Comparison of ENCODE assay signal across 19 mouse cellular contexts in the genomic region with DNA sequence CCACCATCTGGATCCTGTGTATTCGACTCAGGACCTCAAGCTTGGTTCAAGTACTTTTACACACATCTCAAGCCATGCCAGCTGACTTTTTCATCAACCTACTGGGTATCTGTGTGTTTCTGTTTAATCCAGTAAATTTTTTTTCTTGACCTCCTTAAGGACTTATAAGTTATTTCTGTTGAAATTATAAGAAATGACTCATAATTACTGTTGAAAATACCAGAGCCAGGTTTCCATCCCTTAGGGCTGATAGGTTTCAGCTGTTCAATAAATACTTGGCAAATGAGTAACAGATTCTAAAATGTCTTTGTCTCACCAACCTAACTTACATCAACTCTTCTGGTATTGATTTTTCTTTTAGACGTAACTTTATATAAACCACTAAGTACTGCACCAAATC. TPM values are rescaled to one million over a fixed set of nuclear protein-coding genes. Genes with fewer than 3 reads are reported as not detected.
DNase-seq lines count a peak whose midpoint lies in the region; ATAC-seq and TF ChIP-seq lines count a peak whose summit lies in the region.
"Had no signal": no experiment of that assay in that cellular context is flagged by ENCODE, and none has a peak within 500 bp of the region (broad histone marks: within the 10 kb centered on the region; RNA-seq: fewer than 3 reads in every experiment).

No protein-coding gene starts in this region.

- no peak for TF ChIP-seq CTCF in intestine, postnatal 0 days (IDR thresholded peaks at IDR 0.05; ENCODE audit: low read depth)
- TF ChIP-seq CTCF in CH12.LX (conservative IDR thresholded peaks at IDR 0.05 in 1 of 2, IDR thresholded peaks at IDR 0.05 in 1 of 2; ENCODE audit: low read depth in 2 of 2, low read length in 2 of 2): no peak

- H3K4me3 ChIP-seq in intestine, embryonic 16.5 days (ENCODE audit: low read length): no peak overlapping the region
- no peak overlapping the region for H3K4me3 ChIP-seq in intestine, postnatal 0 days (ENCODE audit: low read depth, low read length)
- peak overlapping the region in 2 of 3 experiments; percentile 28 to 36 for H3K4me3 ChIP-seq in CH12.LX (replicated peaks in 1 of 3; ENCODE audit: low read depth in 2 of 3, low read length in 2 of 3, poor library complexity in 1 of 3)
- H3K4me3 ChIP-seq in embryonic facial prominence, embryonic 15.5 days (replicated peaks): no peak overlapping the region
- H3K4me3 ChIP-seq in limb, embryonic 14.5 days (replicated peaks; ENCODE audit: low read length): no peak overlapping the region
- H3K4me3 ChIP-seq: liver, embryonic 12.5 days; lung, embryonic 15.5 days had no signal

- H3K36me3 ChIP-seq in intestine, embryonic 16.5 days (ENCODE audit: control insufficient read depth, insufficient read depth, low read length): no peaks in the 10 kb centered on the region
- no peaks in the 10 kb centered on the region for H3K36me3 ChIP-seq in intestine, postnatal 0 days (ENCODE audit: control insufficient read depth, insufficient read depth)
- peaks cover 0 to 7% of the 10 kb centered on the region in 2 experiments for H3K36me3 ChIP-seq in CH12.LX (replicated peaks in 1 of 2; ENCODE audit: control insufficient read depth in 1 of 2, insufficient read depth in 1 of 2, low read length in 1 of 2)
- no peaks in the 10 kb centered on the region for H3K36me3 ChIP-seq in embryonic facial prominence, embryonic 15.5 days
- no peaks in the 10 kb centered on the region for H3K36me3 ChIP-seq in limb, embryonic 14.5 days (ENCODE audit: control insufficient read depth, insufficient read depth, low read length)
- H3K36me3 ChIP-seq: liver, embryonic 12.5 days; lung, embryonic 15.5 days had no signal

- H3K27me3 ChIP-seq in intestine, embryonic 16.5 days (replicated peaks; ENCODE audit: control insufficient read depth, insufficient read depth, low read length): no peaks in the 10 kb centered on the region
- H3K27me3 ChIP-seq in intestine, postnatal 0 days (replicated peaks; ENCODE audit: control insufficient read depth, insufficient read depth, low read length): no peaks in the 10 kb centered on the region
- H3K27me3 ChIP-seq in CH12.LX (replicated peaks): no peaks in the 10 kb centered on the region
- no peaks in the 10 kb centered on the region for H3K27me3 ChIP-seq in embryonic facial prominence, embryonic 15.5 days
- H3K27me3 ChIP-seq in limb, embryonic 14.5 days (ENCODE audit: control insufficient read depth, insufficient read depth, low read length): no peaks in the 10 kb centered on the region
- H3K27me3 ChIP-seq: lung, embryonic 15.5 days had no signal

- dilution Hi-C loops in CH12.LX (cut with MboI; ENCODE audit: extremely low pct_ligation_motif_present, extremely low pct_unique_long_range_greater_than_20kb, low sequenced_read_pairs): no loop called here

- 0 out of 2 replicates have a peak overlapping the region, but pooled peaks have one; percentile 19 for H3K4me2 ChIP-seq in intestine, embryonic 16.5 days (ENCODE audit: low read depth, low read length)
- H3K4me2 ChIP-seq in intestine, postnatal 0 days (replicated peaks; ENCODE audit: low read depth): no peak overlapping the region
- H3K4me2 ChIP-seq in CH12.LX (ENCODE audit: insufficient read depth, low read depth, poor library complexity, severe bottlenecking): peak overlapping the region; percentile 79
- no peak overlapping the region for H3K4me2 ChIP-seq in embryonic facial prominence, embryonic 15.5 days (replicated peaks)
- H3K4me2 ChIP-seq in limb, embryonic 14.5 days (replicated peaks; ENCODE audit: low read depth, low read length, severe bottlenecking): no peak overlapping the region; the same call in 1 of the 2 replicates
- H3K4me2 ChIP-seq: liver, embryonic 12.5 days; lung, embryonic 15.5 days had no signal

- no peak for ATAC-seq in intestine, embryonic 16.5 days
- no peak for ATAC-seq in intestine, postnatal 0 days
- no peak for ATAC-seq in embryonic facial prominence, embryonic 15.5 days (ENCODE audit: insufficient number of reproducible peaks, low FRiP score, low TSS enrichment, low read depth)
- peak; percentile 47 for ATAC-seq in limb, embryonic 14.5 days (ENCODE audit: low FRiP score, low read depth)
- ATAC-seq in megakaryocyte-erythroid progenitor cell, adult 5-6 weeks (replicated peaks; ENCODE audit: low FRiP score, low TSS enrichment, poor library complexity, severe bottlenecking): no peak
- ATAC-seq: forebrain, postnatal 0 days; inflammation-experienced regulatory T-cells, adult 6 months; liver, embryonic 12.5 days had no signal

- DNase-seq in CH12.LX (ENCODE audit: extremely low read depth): no peak
- peak; percentile 78 for DNase-seq in limb, embryonic 14.5 days (ENCODE audit: low spot score)
- DNase-seq in cerebellum, postnatal 36 days: no peak
- DNase-seq: adrenal gland, postnatal 36 days; cerebellum, adult 9-10 months; forebrain, postnatal 0 days; gastrocnemius, postnatal 10 days; spleen, adult 18-20 months; thymus, adult 2 months had no signal

- in situ Hi-C loops in CH12.LX (cut with MboI; ENCODE audit: low pct_ligation_motif_present, low pct_unique_long_range_greater_than_20kb, low sequenced_read_pairs): no loop called here

- no peak for TF ChIP-seq POLR2A in CH12.LX (IDR thresholded peaks at IDR 0.05; ENCODE audit: low read depth, low read length)
- TF ChIP-seq POLR2A in limb, embryonic 14.5 days (IDR thresholded peaks at IDR 0.05; ENCODE audit: borderline replicate concordance, extremely low read depth, insufficient read depth, insufficient read length): no peak

- peaks cover 3% of the 10 kb centered on the region; the same call in 1 of the 2 replicates for H3K4me1 ChIP-seq in intestine, embryonic 16.5 days (ENCODE audit: control insufficient read depth, insufficient read depth, low read length)
- H3K4me1 ChIP-seq in intestine, postnatal 0 days (replicated peaks; ENCODE audit: control insufficient read depth, insufficient read depth, low read length): no peaks in the 10 kb centered on the region
- H3K4me1 ChIP-seq in CH12.LX (ENCODE audit: control insufficient read depth in 1 of 2, insufficient read depth in 2 of 2): peaks cover 13 to 65% of the 10 kb centered on the region in 2 experiments
- H3K4me1 ChIP-seq in embryonic facial prominence, embryonic 15.5 days: peaks cover 26% of the 10 kb centered on the region
- peaks cover 18% of the 10 kb centered on the region for H3K4me1 ChIP-seq in limb, embryonic 14.5 days (ENCODE audit: control insufficient read depth, insufficient read depth, low read length)

- no peak overlapping the region for H3K27ac ChIP-seq in intestine, embryonic 16.5 days (ENCODE audit: low read length)
- no peak overlapping the region for H3K27ac ChIP-seq in intestine, postnatal 0 days (ENCODE audit: low read depth, low read length)
- H3K27ac ChIP-seq in CH12.LX (ENCODE audit: insufficient read depth, low read depth): peak overlapping the region; percentile 57; the same call in 1 of the 2 replicates
- 0 out of 2 replicates have a peak overlapping the region, but pooled peaks have one; percentile 28 for H3K27ac ChIP-seq in embryonic facial prominence, embryonic 15.5 days (replicated peaks)
- peak overlapping the region; percentile 50; the same call in 1 of the 2 replicates for H3K27ac ChIP-seq in limb, embryonic 14.5 days (replicated peaks; ENCODE audit: low read depth, low read length)
- H3K27ac ChIP-seq: liver, embryonic 12.5 days; lung, embryonic 15.5 days had no signal

- TF ChIP-seq EP300 in CH12.LX (IDR thresholded peaks at IDR 0.05; ENCODE audit: low read length): no peak

- H3K79me2 ChIP-seq in CH12.LX (replicated peaks; ENCODE audit: control insufficient read depth, extremely low read depth, insufficient read depth, poor library complexity, severe bottlenecking): peaks cover 63% of the 10 kb centered on the region

- no peak overlapping the region for H3K9ac ChIP-seq in intestine, embryonic 16.5 days (ENCODE audit: low read depth, low read length)
- H3K9ac ChIP-seq in intestine, postnatal 0 days (ENCODE audit: low read depth, low read length): no peak overlapping the region
- peak overlapping the region; percentile 78; the same call in 1 of the 2 replicates for H3K9ac ChIP-seq in CH12.LX (ENCODE audit: insufficient read depth, low read depth)
- H3K9ac ChIP-seq in embryonic facial prominence, embryonic 15.5 days: no peak overlapping the region
- no peak overlapping the region for H3K9ac ChIP-seq in limb, embryonic 14.5 days (ENCODE audit: low read depth, low read length, severe bottlenecking)
- H3K9ac ChIP-seq: forebrain, postnatal 0 days; liver, embryonic 12.5 days; lung, embryonic 15.5 days had no signal

- 45% methylated on average over 2 of the region's 2 CpGs for WGBS in intestine, embryonic 16.5 days
- 43% methylated on average over 2 of the region's 2 CpGs for WGBS in intestine, postnatal 0 days
- 29% methylated on average over 2 of the region's 2 CpGs for WGBS in embryonic facial prominence, embryonic 15.5 days
- 20% methylated on average over 2 of the region's 2 CpGs for WGBS in limb, embryonic 14.5 days

- H3K9me3 ChIP-seq in intestine, embryonic 16.5 days (ENCODE audit: control insufficient read depth, low read length): no peaks in the 10 kb centered on the region
- no peaks in the 10 kb centered on the region for H3K9me3 ChIP-seq in intestine, postnatal 0 days (ENCODE audit: control insufficient read depth)
- no peaks in the 10 kb centered on the region for H3K9me3 ChIP-seq in CH12.LX (replicated peaks; ENCODE audit: low read length)
- H3K9me3 ChIP-seq in embryonic facial prominence, embryonic 15.5 days (replicated peaks): no peaks in the 10 kb centered on the region
- H3K9me3 ChIP-seq in limb, embryonic 14.5 days (ENCODE audit: control insufficient read depth, low read length): no peaks in the 10 kb centered on the region
- H3K9me3 ChIP-seq: liver, embryonic 12.5 days; lung, embryonic 15.5 days had no signal

- TF ChIP-seq RAD21 in CH12.LX (IDR thresholded peaks at IDR 0.05; ENCODE audit: low read depth, low read length): no peak

RNA-seq across cellular contexts. Expression of a gene that starts 3.0 kb away (rescaled TPM):
- polyA plus RNA-seq in intestine, embryonic 16.5 days (2015; fragmentation: Nextera tagmentation; extraction: Ambion mirVana): 22.9 and 24.3 TPM in 2 replicates
- 14.8 and 16.8 TPM in 2 replicates for polyA plus RNA-seq in intestine, postnatal 0 days (2015; fragmentation: Nextera tagmentation; extraction: Ambion mirVana)
- total RNA-seq in CH12.LX (2012; rRNA removed) (24.8 and 29.7 TPM in 2 replicates), CH12.LX (2014; rRNA removed) (48.2 and 54.9 TPM in 2 replicates)
- polyA plus RNA-seq in CH12.LX (2012; ENCODE audit: insufficient read length, low read depth): 37.9 and 40.6 TPM in 2 replicates
- polyA plus RNA-seq in embryonic facial prominence, embryonic 15.5 days (2015; fragmentation: Nextera tagmentation; extraction: Ambion mirVana): 10.1 and 12.6 TPM in 2 replicates
- polyA plus RNA-seq in limb, embryonic 14.5 days (2012; rRNA removed): 8.6 and 9.0 TPM in 2 replicates
- 14.8 and 16.6 TPM in 2 replicates for polyA plus RNA-seq in limb, embryonic 14.5 days (2014; fragmentation: Nextera tagmentation; extraction: Ambion mirVana)
- 4.5 and 15.8 TPM in 2 replicates for total RNA-seq in megakaryocyte-erythroid progenitor cell, adult 5-6 weeks (2014; fragmentation: Nextera tagmentation)
- total RNA-seq in megakaryocyte-erythroid progenitor cell, adult 5-6 weeks (2017): 4.0 and 5.8 TPM in 2 replicates

RNA-seq across cellular contexts. Expression of a gene that starts 29.2 kb away (rescaled TPM):
- 2.6 TPM in 2 replicates for polyA plus RNA-seq in intestine, embryonic 16.5 days (2015; fragmentation: Nextera tagmentation; extraction: Ambion mirVana)
- 3.0 TPM in 2 replicates for polyA plus RNA-seq in intestine, postnatal 0 days (2015; fragmentation: Nextera tagmentation; extraction: Ambion mirVana)
- total RNA-seq in CH12.LX (2012; rRNA removed) (not detected in 2 replicates), CH12.LX (2014; rRNA removed) (not detected in 2 replicates)
- not detected in 2 replicates for polyA plus RNA-seq in CH12.LX (2012; ENCODE audit: insufficient read length, low read depth)
- 7.3 and 8.2 TPM in 2 replicates for polyA plus RNA-seq in embryonic facial prominence, embryonic 15.5 days (2015; fragmentation: Nextera tagmentation; extraction: Ambion mirVana)
- polyA plus RNA-seq in limb, embryonic 14.5 days (2012; rRNA removed): 3.1 and 4.9 TPM in 2 replicates
- polyA plus RNA-seq in limb, embryonic 14.5 days (2014; fragmentation: Nextera tagmentation; extraction: Ambion mirVana): 7.5 and 8.9 TPM in 2 replicates
- not detected in 2 replicates for total RNA-seq in megakaryocyte-erythroid progenitor cell, adult 5-6 weeks (2014; fragmentation: Nextera tagmentation)
- not detected in 2 replicates for total RNA-seq in megakaryocyte-erythroid progenitor cell, adult 5-6 weeks (2017)
- total RNA-seq: adrenal gland, postnatal 36 days; forebrain, postnatal 0 days; gastrocnemius, postnatal 10 days; heart, adult 8-10 months; midbrain, postnatal 0 days had no signal
- polyA plus RNA-seq: forebrain, postnatal 0 days; hindbrain, embryonic 11.5 days; inflammation-experienced regulatory T-cells, adult 6 months; liver, embryonic 12.5 days; midbrain, postnatal 0 days had no signal

Comparison
In these comparisons a context has a peak if more than half of its experiments do, and no peak if none do; other contexts are left out.
1. H3K4me2 ChIP-seq: peak in intestine, embryonic 16.5 days (single experiment) and CH12.LX (single experiment); none in intestine, postnatal 0 days (single experiment), embryonic facial prominence, embryonic 15.5 days (single experiment) and limb, embryonic 14.5 days (single experiment).
2. H3K27ac ChIP-seq: peak in CH12.LX (single experiment), embryonic facial prominence, embryonic 15.5 days (single experiment) and limb, embryonic 14.5 days (single experiment); none in intestine, embryonic 16.5 days (single experiment) and intestine, postnatal 0 days (single experiment).
3. H3K4me3 ChIP-seq: peak in CH12.LX (2 of 3); none in intestine, embryonic 16.5 days (single experiment), intestine, postnatal 0 days (single experiment), embryonic facial prominence, embryonic 15.5 days (single experiment) and limb, embryonic 14.5 days (single experiment).